Mouse (Mus musculus) forebrain, embryonic 16.5 days (tissue): ENCODE measurements around the gene Arhgef3. TPM values are rescaled to one million over a fixed set of nuclear protein-coding genes. Genes with fewer than 3 reads are reported as not detected.

Source experiments
- ATAC-seq: fragments of 200-750 bp; cut with Nextera tagmentation; 2 replicates; pipeline ENCODE4 v1.8.0; 2017; ENCODE audit warnings: mild to moderate bottlenecking, moderate library complexity
- H3K27ac ChIP-seq: fragments of 300-500 bp; sonication (generic); 2 replicates; pipeline ENCODE4 v1.5.1; 2014; ENCODE audit warnings: low read length, control low read depth
- H3K27me3 ChIP-seq: fragments of 300-500 bp; sonication (generic); replicated peaks from 2 replicates; pipeline ENCODE4 v1.6.1; 2014; ENCODE audit warnings: low read length; ENCODE audit not compliant: control insufficient read depth, insufficient read depth
- H3K36me3 ChIP-seq: fragments of 300-500 bp; sonication (generic); 2 replicates; pipeline ENCODE4 v1.6.1; 2014; ENCODE audit not compliant: control insufficient read depth, insufficient read depth
- H3K4me1 ChIP-seq: fragments of 300-500 bp; sonication (generic); replicated peaks from 2 replicates; pipeline ENCODE4 v1.6.1; 2014; ENCODE audit warnings: low read length; ENCODE audit not compliant: control insufficient read depth, insufficient read depth
- H3K4me2 ChIP-seq: fragments of 300-500 bp; sonication (generic); 2 replicates; pipeline ENCODE4 v1.6.1; 2014; ENCODE audit warnings: mild to moderate bottlenecking, low read length, control low read depth
- H3K4me3 ChIP-seq: fragments of 300-500 bp; sonication (generic); replicated peaks from 2 replicates; pipeline ENCODE4 v1.5.1; 2014; ENCODE audit warnings: mild to moderate bottlenecking, low read length, control low read depth
- H3K9ac ChIP-seq: fragments of 300-500 bp; sonication (generic); replicated peaks from 2 replicates; pipeline ENCODE4 v1.6.1; 2014; ENCODE audit warnings: low read depth, low read length, control low read depth
- H3K9me3 ChIP-seq: fragments of 300-500 bp; sonication (generic); 2 replicates; pipeline ENCODE4 v1.6.1; 2016; ENCODE audit warnings: low read length; ENCODE audit not compliant: control insufficient read depth
- WGBS: fragments of 180-500 bp; shearing (Covaris S2); extraction: QIAGEN DNeasy Blood & Tissue Kit; methylation state at CpG from one replicate; pipeline ENCODE4 v1.1.7; 2014; 5-methylcytosine and 5-hydroxymethylcytosine counted together
- polyA plus RNA-seq: library from polyadenylated mRNA; unstranded; fragments of >200 nt; fragmentation: Nextera tagmentation; extraction: Ambion mirVana; gene quantifications from 2 replicates; pipeline ENCODE4 v1.2.1, GENCODE M21; 2015

Arhgef3 gene
- polyA plus RNA-seq, 1 experiment from 2014 or later, result 5.1 TPM

GRCm38 (mm10) chr14:27192450-27192849, 77.8 kb downstream of the Arhgef3 start:
- Histone ChIP-seq H3K9me3 (no peaks in the 10 kb centered on the region), H3K9ac (no peak overlapping the region), H3K36me3 (no peaks in the 10 kb centered on the region), H3K4me1 (no peaks in the 10 kb centered on the region), H3K4me2 (no peak overlapping the region), H3K27ac (no peak overlapping the region), H3K27me3 (no peaks in the 10 kb centered on the region), H3K4me3 (no peak overlapping the region)
- ATAC-seq, result no peak
- WGBS, result 40% methylated on average over 3 of the region's 3 CpGs

- Histone ChIP-seq H3K4me2 (no peak overlapping the region), H3K27ac (no peak overlapping the region), H3K9me3 (no peaks in the 10 kb centered on the region), H3K4me1 (peaks cover 2% of the 10 kb centered on the region; the same call in 1 of the 2 replicates), H3K36me3 (no peaks in the 10 kb centered on the region), H3K27me3 (no peaks in the 10 kb centered on the region), H3K9ac (no peak overlapping the region), H3K4me3 (no peak overlapping the region)
- no peak for ATAC-seq
- 91% methylated on average over 8 of the region's 8 CpGs for WGBS
Observed at GRCm38 (mm10) chr14:27196980-27197379, 82.3 kb downstream of the Arhgef3 start.

- no peak overlapping the region for H3K4me3 ChIP-seq
- no peak overlapping the region for H3K4me2 ChIP-seq
- WGBS, result 95% methylated on average over 5 of the region's 5 CpGs
- no peak overlapping the region for H3K9ac ChIP-seq
- H3K27ac ChIP-seq, result no peak overlapping the region
- H3K4me1 ChIP-seq, result peaks cover 2% of the 10 kb centered on the region; the same call in 1 of the 2 replicates
- no peaks in the 10 kb centered on the region for H3K36me3 ChIP-seq
- no peak for ATAC-seq
- no peaks in the 10 kb centered on the region for H3K9me3 ChIP-seq
- H3K27me3 ChIP-seq, result no peaks in the 10 kb centered on the region
Observed at GRCm38 (mm10) chr14:27198490-27199089, 83.9 kb downstream of the Arhgef3 start.

- no peak for ATAC-seq
- Histone ChIP-seq H3K4me3 (no peak overlapping the region), H3K9me3 (no peaks in the 10 kb centered on the region), H3K27ac (no peak overlapping the region), H3K9ac (no peak overlapping the region), H3K4me2 (no peak overlapping the region), H3K27me3 (no peaks in the 10 kb centered on the region), H3K4me1 (peaks cover 2% of the 10 kb centered on the region; the same call in 1 of the 2 replicates), H3K36me3 (no peaks in the 10 kb centered on the region)
- WGBS, result 79% methylated on average over 3 of the region's 3 CpGs
Observed at GRCm38 (mm10) chr14:27199119-27199518, 84.4 kb downstream of the Arhgef3 start.

GRCm38 (mm10) chr14:27199870-27200269, 85.2 kb downstream of the Arhgef3 start:
- no peak overlapping the region for H3K4me3 ChIP-seq
- peaks cover 2% of the 10 kb centered on the region; the same call in 1 of the 2 replicates for H3K4me1 ChIP-seq
- no peak overlapping the region for H3K9ac ChIP-seq
- ATAC-seq, result no peak
- H3K27ac ChIP-seq, result no peak overlapping the region
- no peak overlapping the region for H3K4me2 ChIP-seq
- no peaks in the 10 kb centered on the region for H3K36me3 ChIP-seq
- H3K9me3 ChIP-seq, result no peaks in the 10 kb centered on the region
- H3K27me3 ChIP-seq, result no peaks in the 10 kb centered on the region
- 95% methylated on average over 11 of the region's 11 CpGs for WGBS

GRCm38 (mm10) chr14:27200743-27201576, 86.3 kb downstream of the Arhgef3 start:
- H3K9ac ChIP-seq, result no peak overlapping the region
- H3K4me3 ChIP-seq, result no peak overlapping the region
- 30% methylated on average over 12 of the region's 12 CpGs for WGBS
- no peak overlapping the region for H3K4me2 ChIP-seq
- peaks cover 2% of the 10 kb centered on the region; the same call in 1 of the 2 replicates for H3K4me1 ChIP-seq
- H3K36me3 ChIP-seq, result no peaks in the 10 kb centered on the region
- peak; percentile 57; the same call in 1 of the 2 replicates for ATAC-seq
- H3K27me3 ChIP-seq, result no peaks in the 10 kb centered on the region
- no peaks in the 10 kb centered on the region for H3K9me3 ChIP-seq
- H3K27ac ChIP-seq, result no peak overlapping the region

GRCm38 (mm10) chr14:27201824-27202223, 87.1 kb downstream of the Arhgef3 start:
- Histone ChIP-seq H3K27me3 (no peaks in the 10 kb centered on the region), H3K9me3 (no peaks in the 10 kb centered on the region), H3K4me3 (no peak overlapping the region), H3K4me1 (peaks cover 2% of the 10 kb centered on the region; the same call in 1 of the 2 replicates), H3K4me2 (no peak overlapping the region), H3K36me3 (no peaks in the 10 kb centered on the region), H3K9ac (no peak overlapping the region), H3K27ac (no peak overlapping the region)
- WGBS, result 47% methylated on average over 5 of the region's 5 CpGs
- ATAC-seq, result no peak

GRCm38 (mm10) chr14:27204704-27205103, 90.0 kb downstream of the Arhgef3 start:
- no peak for ATAC-seq
- Histone ChIP-seq H3K27ac (no peak overlapping the region), H3K9ac (no peak overlapping the region), H3K27me3 (no peaks in the 10 kb centered on the region), H3K4me3 (no peak overlapping the region), H3K9me3 (no peaks in the 10 kb centered on the region), H3K4me2 (no peak overlapping the region), H3K4me1 (peaks cover 2% of the 10 kb centered on the region; the same call in 1 of the 2 replicates), H3K36me3 (no peaks in the 10 kb centered on the region)
- 86% methylated on average over 2 of the region's 2 CpGs for WGBS

GRCm38 (mm10) chr14:27206443-27206842, 91.7 kb downstream of the Arhgef3 start:
- Histone ChIP-seq H3K9ac (no peak overlapping the region), H3K9me3 (no peaks in the 10 kb centered on the region), H3K27ac (no peak overlapping the region), H3K36me3 (no peaks in the 10 kb centered on the region), H3K4me1 (no peaks in the 10 kb centered on the region), H3K4me2 (no peak overlapping the region), H3K27me3 (no peaks in the 10 kb centered on the region), H3K4me3 (no peak overlapping the region)
- no peak for ATAC-seq
